Mouse (Mus musculus) kidney, embryonic 15.5 days (tissue): ENCODE data around the gene Gm28051. TPM values are rescaled to one million over a fixed set of nuclear protein-coding genes. Genes with fewer than 3 reads are reported as not detected.

Source experiments
- ATAC-seq: fragments of 200-750 bp; cut with Nextera tagmentation; replicated peaks from 2 replicates; pipeline ENCODE4 v1.8.0; 2017; ENCODE audit warnings: moderate TSS enrichment; ENCODE audit not compliant: low FRiP score
- H3K27ac ChIP-seq: fragments of 300-500 bp; sonication (generic); 2 replicates; pipeline ENCODE4 v1.5.1; 2015; ENCODE audit warnings: mild to moderate bottlenecking, inconsistent platforms
- H3K27me3 ChIP-seq: fragments of 300-500 bp; sonication (generic); 2 replicates; pipeline ENCODE4 v1.6.1; 2015; ENCODE audit warnings: inconsistent platforms
- H3K36me3 ChIP-seq: fragments of 300-500 bp; sonication (generic); 2 replicates; pipeline ENCODE4 v1.6.1; 2015; ENCODE audit warnings: inconsistent platforms
- H3K4me1 ChIP-seq: fragments of 300-500 bp; sonication (generic); 2 replicates; pipeline ENCODE4 v1.6.1; 2015; ENCODE audit warnings: inconsistent platforms
- H3K4me2 ChIP-seq: fragments of 300-500 bp; sonication (generic); 2 replicates; pipeline ENCODE4 v1.6.1; 2015; ENCODE audit warnings: moderate library complexity, mild to moderate bottlenecking, inconsistent platforms
- H3K4me3 ChIP-seq: fragments of 300-500 bp; sonication (generic); replicated peaks from 2 replicates; pipeline ENCODE4 v1.5.1; 2015; ENCODE audit warnings: mild to moderate bottlenecking, inconsistent platforms
- H3K9ac ChIP-seq: fragments of 300-500 bp; sonication (generic); 2 replicates; pipeline ENCODE4 v1.6.1; 2015; ENCODE audit warnings: mild to moderate bottlenecking, inconsistent platforms
- H3K9me3 ChIP-seq: fragments of 300-500 bp; sonication (generic); replicated peaks from 2 replicates; pipeline ENCODE4 v1.6.1; 2016; ENCODE audit warnings: inconsistent platforms
- WGBS: fragments of 180-500 bp; shearing (Covaris S2); methylation state at CpG from one replicate; pipeline ENCODE4 v1.1.7; 2015; ENCODE audit warnings: mixed read lengths; 5-methylcytosine and 5-hydroxymethylcytosine counted together
- polyA plus RNA-seq: library from polyadenylated mRNA; unstranded; fragments of >200 nt; fragmentation: Nextera tagmentation; extraction: Ambion mirVana; gene quantifications from 2 replicates; pipeline ENCODE4 v1.2.1, GENCODE M21; 2015

The Gm28051 gene
- polyA plus RNA-seq, 1 experiment from 2014 or later: not detected

- H3K4me1 ChIP-seq: peaks cover 71% of the 10 kb centered on the region
- no peaks in the 10 kb centered on the region for H3K36me3 ChIP-seq
- H3K4me3 ChIP-seq: peak overlapping the region; percentile 83
- H3K9ac ChIP-seq: peak overlapping the region; percentile 76
- ATAC-seq: no peak; the same call in none of the 2 replicates
- peak overlapping the region; percentile 64 for H3K27ac ChIP-seq
- H3K9me3 ChIP-seq: no peaks in the 10 kb centered on the region
- H3K27me3 ChIP-seq: no peaks in the 10 kb centered on the region
- 9% methylated on average over 17 of the region's 17 CpGs for WGBS
- H3K4me2 ChIP-seq: peak overlapping the region; percentile 97
These were observed 53.6 kb downstream of the Gm28051 start for GRCm38 (mm10) chr12:102703921-102704408.

GRCm38 (mm10) chr12:102703441-102703840 is 54.1 kb downstream of the Gm28051 start:
- WGBS: 41% methylated on average over 6 of the region's 6 CpGs
- Histone ChIP-seq H3K9ac (peak overlapping the region; percentile 76), H3K4me1 (peaks cover 75% of the 10 kb centered on the region), H3K27me3 (no peaks in the 10 kb centered on the region), H3K36me3 (no peaks in the 10 kb centered on the region), H3K4me3 (peak overlapping the region; percentile 83), H3K4me2 (peak overlapping the region; percentile 97), H3K27ac (peak overlapping the region; percentile 76; the same call in 1 of the 2 replicates), H3K9me3 (no peaks in the 10 kb centered on the region)
- ATAC-seq: no peak

- ATAC-seq: no peak
- H3K36me3 ChIP-seq: no peaks in the 10 kb centered on the region
- peak overlapping the region; percentile 83 for H3K4me3 ChIP-seq
- H3K27ac ChIP-seq: peak overlapping the region; percentile 76
- peak overlapping the region; percentile 76; the same call in 1 of the 2 replicates for H3K9ac ChIP-seq
- H3K4me2 ChIP-seq: peak overlapping the region; percentile 97
- no peaks in the 10 kb centered on the region for H3K27me3 ChIP-seq
- WGBS: 6% methylated on average over 4 of the region's 4 CpGs
- peaks cover 75% of the 10 kb centered on the region for H3K4me1 ChIP-seq
- H3K9me3 ChIP-seq: no peaks in the 10 kb centered on the region
These were observed 54.5 kb downstream of the Gm28051 start for GRCm38 (mm10) chr12:102703111-102703412.

- H3K4me2 ChIP-seq: peak overlapping the region; percentile 97
- peak overlapping the region; percentile 76; the same call in 1 of the 2 replicates for H3K9ac ChIP-seq
- peak overlapping the region; percentile 83 for H3K4me3 ChIP-seq
- H3K27ac ChIP-seq: peak overlapping the region; percentile 76
- no peak for ATAC-seq
- H3K4me1 ChIP-seq: peaks cover 75% of the 10 kb centered on the region
- no peaks in the 10 kb centered on the region for H3K36me3 ChIP-seq
- no peaks in the 10 kb centered on the region for H3K9me3 ChIP-seq
- WGBS: 9% methylated on average over 15 of the region's 15 CpGs
- H3K27me3 ChIP-seq: no peaks in the 10 kb centered on the region
These were observed 55.0 kb downstream of the Gm28051 start for GRCm38 (mm10) chr12:102702356-102703110.

GRCm38 (mm10) chr12:102701691-102702207 is 55.8 kb downstream of the Gm28051 start:
- Histone ChIP-seq H3K27me3 (no peaks in the 10 kb centered on the region), H3K9ac (no peak overlapping the region), H3K27ac (no peak overlapping the region), H3K4me1 (peaks cover 83% of the 10 kb centered on the region), H3K4me2 (no peak overlapping the region), H3K4me3 (no peak overlapping the region), H3K9me3 (no peaks in the 10 kb centered on the region), H3K36me3 (no peaks in the 10 kb centered on the region)
- WGBS: 91% methylated on average over 5 of the region's 5 CpGs
- ATAC-seq: no peak

- peaks cover 87% of the 10 kb centered on the region for H3K4me1 ChIP-seq
- ATAC-seq: no peak
- H3K27me3 ChIP-seq: no peaks in the 10 kb centered on the region
- H3K4me3 ChIP-seq: no peak overlapping the region
- H3K9ac ChIP-seq: no peak overlapping the region
- H3K36me3 ChIP-seq: no peaks in the 10 kb centered on the region
- 47% methylated on average over 12 of the region's 12 CpGs for WGBS
- no peak overlapping the region for H3K4me2 ChIP-seq
- H3K27ac ChIP-seq: peak overlapping the region; percentile 37; the same call in 1 of the 2 replicates
- no peaks in the 10 kb centered on the region for H3K9me3 ChIP-seq
These were observed 57.1 kb downstream of the Gm28051 start for GRCm38 (mm10) chr12:102700453-102700852.

GRCm38 (mm10) chr12:102699156-102699555 is 58.4 kb downstream of the Gm28051 start:
- WGBS: 53% methylated on average over 1 of the region's 1 CpGs
- Histone ChIP-seq H3K27me3 (no peaks in the 10 kb centered on the region), H3K36me3 (no peaks in the 10 kb centered on the region), H3K4me1 (peaks cover 91% of the 10 kb centered on the region), H3K4me2 (no peak overlapping the region), H3K9me3 (no peaks in the 10 kb centered on the region), H3K9ac (0 out of 2 replicates have a peak overlapping the region, but pooled peaks have one; percentile 1), H3K27ac (no peak overlapping the region), H3K4me3 (no peak overlapping the region)
- ATAC-seq: no peak

GRCm38 (mm10) chr12:102698089-102698684 is 59.4 kb downstream of the Gm28051 start:
- H3K27me3 ChIP-seq: no peaks in the 10 kb centered on the region
- H3K27ac ChIP-seq: 0 out of 2 replicates have a peak overlapping the region, but pooled peaks have one; percentile 0
- no peak overlapping the region for H3K4me3 ChIP-seq
- no peaks in the 10 kb centered on the region for H3K9me3 ChIP-seq
- WGBS: 35% methylated on average over 1 of the region's 1 CpGs
- no peaks in the 10 kb centered on the region for H3K36me3 ChIP-seq
- peaks cover 82% of the 10 kb centered on the region for H3K4me1 ChIP-seq
- no peak overlapping the region for H3K4me2 ChIP-seq
- H3K9ac ChIP-seq: 0 out of 2 replicates have a peak overlapping the region, but pooled peaks have one; percentile 10
- ATAC-seq: peak; percentile 16; the same call in 1 of the 2 replicates

- no peak overlapping the region for H3K4me3 ChIP-seq
- 0 out of 2 replicates have a peak overlapping the region, but pooled peaks have one; percentile 0 for H3K27ac ChIP-seq
- H3K4me1 ChIP-seq: peaks cover 74% of the 10 kb centered on the region
- 39% methylated on average over 7 of the region's 7 CpGs for WGBS
- no peak overlapping the region for H3K9ac ChIP-seq
- no peak overlapping the region for H3K4me2 ChIP-seq
- H3K36me3 ChIP-seq: no peaks in the 10 kb centered on the region
- no peaks in the 10 kb centered on the region for H3K9me3 ChIP-seq
- H3K27me3 ChIP-seq: no peaks in the 10 kb centered on the region
- ATAC-seq: 0 out of 2 replicates have a peak, but pooled peaks have one; percentile 15
These were observed 60.2 kb downstream of the Gm28051 start for GRCm38 (mm10) chr12:102697381-102697780.

- H3K4me3 ChIP-seq: no peak overlapping the region
- H3K9me3 ChIP-seq: no peaks in the 10 kb centered on the region
- no peaks in the 10 kb centered on the region for H3K36me3 ChIP-seq
- no peak overlapping the region for H3K4me2 ChIP-seq
- H3K9ac ChIP-seq: no peak overlapping the region
- peaks cover 73% of the 10 kb centered on the region for H3K4me1 ChIP-seq
- no peaks in the 10 kb centered on the region for H3K27me3 ChIP-seq
- ATAC-seq: no peak
- 85% methylated on average over 14 of the region's 14 CpGs for WGBS
- H3K27ac ChIP-seq: no peak overlapping the region
These were observed 60.8 kb downstream of the Gm28051 start for GRCm38 (mm10) chr12:102696635-102697354.

GRCm38 (mm10) chr12:102695369-102696239 is 62.0 kb downstream of the Gm28051 start:
- H3K9ac ChIP-seq: no peak overlapping the region
- no peaks in the 10 kb centered on the region for H3K27me3 ChIP-seq
- no peak overlapping the region for H3K4me3 ChIP-seq
- no peaks in the 10 kb centered on the region for H3K9me3 ChIP-seq
- no peak overlapping the region for H3K4me2 ChIP-seq
- peaks cover 78% of the 10 kb centered on the region for H3K4me1 ChIP-seq
- H3K27ac ChIP-seq: no peak overlapping the region
- 57% methylated on average over 18 of the region's 18 CpGs for WGBS
- no peaks in the 10 kb centered on the region for H3K36me3 ChIP-seq
- ATAC-seq: no peak
